Mouse (Mus musculus): ENCODE results near the gene Rho. TPM values are rescaled to one million over a fixed set of nuclear protein-coding genes. Genes with fewer than 3 reads are reported as not detected.

The Rho gene
- polyA plus RNA-seq, 1 experiment from 2014 or later, result 0.15 TPM

- H3K4me1 ChIP-seq, result 0 out of 2 replicates have a peak, but pooled peaks cover 5% of the 10 kb centered on the region
- no peaks in the 10 kb centered on the region for H3K9me3 ChIP-seq
- no peak overlapping the region for H3K4me2 ChIP-seq
- no peak overlapping the region; the same call in 1 of the 2 replicates for H3K9ac ChIP-seq
- 77% methylated on average over 8 of the region's 8 CpGs for WGBS
- H3K4me3 ChIP-seq (replicated peaks), result no peak overlapping the region
- ATAC-seq (ENCODE audit: insufficient read depth, low FRiP score, low read depth), result no peak
- peak overlapping the region; percentile 31; the same call in 1 of the 2 replicates for H3K27ac ChIP-seq
- peaks cover 6% of the 10 kb centered on the region; the same call in 1 of the 2 replicates for H3K36me3 ChIP-seq
- H3K27me3 ChIP-seq (replicated peaks), result no peaks in the 10 kb centered on the region
Observed at GRCm38 (mm10) chr6:115901489-115901931, 30.0 kb upstream of the Rho start.

- 76% methylated on average over 3 of the region's 3 CpGs for WGBS
- peaks cover 9% of the 10 kb centered on the region; the same call in 1 of the 2 replicates for H3K36me3 ChIP-seq
- 0 out of 2 replicates have a peak, but pooled peaks cover 5% of the 10 kb centered on the region for H3K4me1 ChIP-seq
- no peak for ATAC-seq (ENCODE audit: insufficient read depth, low FRiP score, low read depth)
- H3K9me3 ChIP-seq, result no peaks in the 10 kb centered on the region
- H3K4me3 ChIP-seq (replicated peaks), result no peak overlapping the region
- no peak overlapping the region for H3K9ac ChIP-seq
- no peaks in the 10 kb centered on the region for H3K27me3 ChIP-seq (replicated peaks)
- H3K27ac ChIP-seq, result no peak overlapping the region
- H3K4me2 ChIP-seq, result no peak overlapping the region
Observed at GRCm38 (mm10) chr6:115902545-115902944, 29.0 kb upstream of the Rho start.

GRCm38 (mm10) chr6:115905568-115905967, 26.0 kb upstream of the Rho start:
- no peak overlapping the region for H3K4me3 ChIP-seq (replicated peaks)
- no peaks in the 10 kb centered on the region for H3K27me3 ChIP-seq (replicated peaks)
- H3K27ac ChIP-seq, result no peak overlapping the region
- peaks cover 9% of the 10 kb centered on the region; the same call in 1 of the 2 replicates for H3K36me3 ChIP-seq
- ATAC-seq (ENCODE audit: insufficient read depth, low FRiP score, low read depth), result no peak
- H3K9me3 ChIP-seq, result no peaks in the 10 kb centered on the region
- H3K4me2 ChIP-seq, result no peak overlapping the region
- 0 out of 2 replicates have a peak, but pooled peaks cover 5% of the 10 kb centered on the region for H3K4me1 ChIP-seq
- WGBS, result 80% methylated on average over 6 of the region's 6 CpGs
- no peak overlapping the region for H3K9ac ChIP-seq

GRCm38 (mm10) chr6:115906455-115906854, 25.1 kb upstream of the Rho start:
- H3K27ac ChIP-seq, result no peak overlapping the region
- WGBS, result 71% methylated on average over 1 of the region's 1 CpGs
- no peak overlapping the region for H3K9ac ChIP-seq
- H3K27me3 ChIP-seq (replicated peaks), result no peaks in the 10 kb centered on the region
- H3K4me2 ChIP-seq, result no peak overlapping the region
- peaks cover 9% of the 10 kb centered on the region; the same call in 1 of the 2 replicates for H3K36me3 ChIP-seq
- H3K9me3 ChIP-seq, result no peaks in the 10 kb centered on the region
- 0 out of 2 replicates have a peak, but pooled peaks cover 3% of the 10 kb centered on the region for H3K4me1 ChIP-seq
- H3K4me3 ChIP-seq (replicated peaks), result no peak overlapping the region
- ATAC-seq (ENCODE audit: insufficient read depth, low FRiP score, low read depth), result no peak

GRCm38 (mm10) chr6:115906871-115907270, 24.7 kb upstream of the Rho start:
- 81% methylated on average over 2 of the region's 2 CpGs for WGBS

GRCm38 (mm10) chr6:115908421-115908982, 23.0 kb upstream of the Rho start:
- H3K9me3 ChIP-seq, result no peaks in the 10 kb centered on the region
- no peak for ATAC-seq (ENCODE audit: insufficient read depth, low FRiP score, low read depth)
- WGBS, result 46% methylated on average over 6 of the region's 6 CpGs
- H3K4me1 ChIP-seq, result no peaks in the 10 kb centered on the region
- no peak overlapping the region for H3K9ac ChIP-seq
- no peaks in the 10 kb centered on the region for H3K27me3 ChIP-seq (replicated peaks)
- H3K4me3 ChIP-seq (replicated peaks), result no peak overlapping the region
- peaks cover 9% of the 10 kb centered on the region; the same call in 1 of the 2 replicates for H3K36me3 ChIP-seq
- no peak overlapping the region for H3K4me2 ChIP-seq
- H3K27ac ChIP-seq, result no peak overlapping the region

More at GRCm38 (mm10) chr6:115906871-115907270, 24.7 kb upstream of the Rho start:
- Histone ChIP-seq H3K4me2 (no peak overlapping the region), H3K4me3 (replicated peaks) (no peak overlapping the region), H3K27me3 (replicated peaks) (no peaks in the 10 kb centered on the region), H3K9ac (no peak overlapping the region), H3K9me3 (no peaks in the 10 kb centered on the region), H3K27ac (no peak overlapping the region), H3K4me1 (no peaks in the 10 kb centered on the region), H3K36me3 (peaks cover 9% of the 10 kb centered on the region; the same call in 1 of the 2 replicates)
- no peak for ATAC-seq (ENCODE audit: insufficient read depth, low FRiP score, low read depth)

- no peaks in the 10 kb centered on the region for H3K9me3 ChIP-seq
- 70% methylated on average over 3 of the region's 3 CpGs for WGBS
- no peaks in the 10 kb centered on the region for H3K27me3 ChIP-seq (replicated peaks)
- peaks cover 9% of the 10 kb centered on the region; the same call in 1 of the 2 replicates for H3K36me3 ChIP-seq
- H3K4me3 ChIP-seq (replicated peaks), result no peak overlapping the region
- no peaks in the 10 kb centered on the region for H3K4me1 ChIP-seq
- H3K4me2 ChIP-seq, result no peak overlapping the region
- no peak for ATAC-seq (ENCODE audit: insufficient read depth, low FRiP score, low read depth)
- peak overlapping the region; percentile 48 for H3K27ac ChIP-seq
- H3K9ac ChIP-seq, result no peak overlapping the region
Observed at GRCm38 (mm10) chr6:115909052-115909451, 22.5 kb upstream of the Rho start.

- no peak overlapping the region for H3K9ac ChIP-seq
- H3K4me1 ChIP-seq, result no peaks in the 10 kb centered on the region
- peak; percentile 54; the same call in 1 of the 2 replicates for ATAC-seq (ENCODE audit: insufficient read depth, low FRiP score, low read depth)
- 51% methylated on average over 8 of the region's 8 CpGs for WGBS
- H3K9me3 ChIP-seq, result no peaks in the 10 kb centered on the region
- H3K27ac ChIP-seq, result peak overlapping the region; percentile 48
- no peak overlapping the region for H3K4me3 ChIP-seq (replicated peaks)
- H3K4me2 ChIP-seq, result no peak overlapping the region
- H3K36me3 ChIP-seq, result peaks cover 9% of the 10 kb centered on the region; the same call in 1 of the 2 replicates
- H3K27me3 ChIP-seq (replicated peaks), result no peaks in the 10 kb centered on the region
Observed at GRCm38 (mm10) chr6:115909940-115910339, 21.6 kb upstream of the Rho start.

GRCm38 (mm10) chr6:115911763-115912162, 19.8 kb upstream of the Rho start:
- no peak overlapping the region for H3K4me2 ChIP-seq
- H3K9ac ChIP-seq, result no peak overlapping the region
- no peaks in the 10 kb centered on the region for H3K4me1 ChIP-seq
- H3K9me3 ChIP-seq, result no peaks in the 10 kb centered on the region
- 79% methylated on average over 6 of the region's 6 CpGs for WGBS
- peaks cover under 1% of the 10 kb centered on the region; the same call in 1 of the 2 replicates for H3K36me3 ChIP-seq
- H3K4me3 ChIP-seq (replicated peaks), result no peak overlapping the region
- ATAC-seq (ENCODE audit: insufficient read depth, low FRiP score, low read depth), result no peak
- no peak overlapping the region for H3K27ac ChIP-seq
- no peaks in the 10 kb centered on the region for H3K27me3 ChIP-seq (replicated peaks)

GRCm38 (mm10) chr6:115913482-115913881, 18.1 kb upstream of the Rho start:
- Histone ChIP-seq H3K27me3 (replicated peaks) (no peaks in the 10 kb centered on the region), H3K36me3 (no peaks in the 10 kb centered on the region), H3K9ac (no peak overlapping the region), H3K4me2 (no peak overlapping the region), H3K4me3 (replicated peaks) (no peak overlapping the region), H3K9me3 (no peaks in the 10 kb centered on the region), H3K27ac (no peak overlapping the region), H3K4me1 (no peaks in the 10 kb centered on the region)
- no peak for ATAC-seq (ENCODE audit: insufficient read depth, low FRiP score, low read depth)
- WGBS, result 86% methylated on average over 10 of the region's 10 CpGs

GRCm38 (mm10) chr6:115914511-115915202, 16.9 kb upstream of the Rho start:
- H3K27me3 ChIP-seq (replicated peaks), result no peaks in the 10 kb centered on the region
- no peak overlapping the region for H3K4me2 ChIP-seq
- no peak for ATAC-seq (ENCODE audit: insufficient read depth, low FRiP score, low read depth)
- WGBS, result 83% methylated on average over 15 of the region's 15 CpGs
- no peak overlapping the region for H3K9ac ChIP-seq
- no peak overlapping the region for H3K4me3 ChIP-seq (replicated peaks)
- H3K36me3 ChIP-seq, result no peaks in the 10 kb centered on the region
- no peaks in the 10 kb centered on the region for H3K4me1 ChIP-seq
- no peaks in the 10 kb centered on the region for H3K9me3 ChIP-seq
- no peak overlapping the region for H3K27ac ChIP-seq

Measured in stomach, embryonic 15.5 days (tissue).